Mouse (Mus musculus) MEL-GATA-1-ER (cell line): ENCODE results near the gene Palld.

Experiments used
- DNase-seq: peaks from one replicate; pipeline ENCODE4 v3.0.0-alpha.2; 2012; ENCODE audit warnings: low read depth; ENCODE audit errors: extremely low read depth

Gene Palld

DNA sequence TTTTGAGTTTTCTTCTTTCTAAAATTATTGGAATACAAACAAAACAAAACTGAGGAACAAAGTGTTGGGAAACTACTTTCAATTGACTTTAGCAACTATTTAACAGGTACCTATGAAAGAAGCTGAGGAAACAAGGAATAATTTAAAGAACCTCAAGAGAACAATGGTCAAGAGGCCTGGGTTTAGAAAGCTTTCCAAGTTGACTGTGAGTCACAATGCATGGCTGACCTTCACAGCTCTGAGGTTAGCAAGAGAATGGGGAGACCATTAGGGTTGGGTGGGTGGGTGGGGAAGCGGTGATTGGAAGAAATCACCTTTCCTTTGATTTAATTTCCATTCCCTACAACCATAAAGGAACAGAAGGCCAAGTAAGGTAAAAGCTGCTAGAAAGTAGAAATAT, 35.6 kb downstream of the Palld start:
- no peak for DNase-seq

DNA sequence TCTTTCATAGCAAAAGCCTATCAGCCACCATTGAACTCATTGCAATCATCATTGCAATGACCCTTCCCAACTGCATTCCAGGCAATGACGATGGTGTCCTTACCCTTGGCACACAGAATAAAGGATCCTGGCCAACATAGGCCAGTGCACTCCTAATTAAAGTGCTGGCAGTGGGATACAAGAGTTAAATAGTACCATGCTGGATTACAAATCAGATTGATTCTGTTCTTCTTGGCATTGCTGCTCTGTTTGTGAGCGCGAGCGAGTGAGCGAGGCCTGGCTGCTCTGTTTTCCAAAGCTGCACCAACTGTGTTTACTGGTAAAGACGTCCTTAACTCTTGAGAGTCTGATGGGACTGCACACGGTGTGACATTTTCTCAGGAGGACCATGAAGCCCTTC, 37.1 kb downstream of the Palld start:
- DNase-seq, result no peak

DNA sequence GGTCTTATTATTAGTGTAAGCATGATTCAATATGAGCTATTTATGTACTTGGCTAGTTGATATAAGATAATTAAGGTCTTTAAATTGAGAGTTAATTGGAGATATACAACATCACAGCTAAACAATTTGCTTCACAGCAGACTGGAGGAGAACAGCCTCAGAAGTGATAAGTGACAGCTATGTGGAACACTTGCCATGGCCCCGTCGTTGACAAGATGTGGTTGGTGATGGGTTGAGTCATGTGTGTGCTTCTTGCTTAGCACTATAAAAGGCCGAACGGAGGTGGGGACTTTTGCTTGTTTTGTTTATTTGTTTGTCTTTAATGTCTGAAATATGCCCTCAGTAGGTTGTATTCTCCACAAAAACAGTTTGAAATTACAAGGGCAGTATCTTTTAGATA, 51.2 kb downstream of the Palld start:
- DNase-seq, result no peak

DNA sequence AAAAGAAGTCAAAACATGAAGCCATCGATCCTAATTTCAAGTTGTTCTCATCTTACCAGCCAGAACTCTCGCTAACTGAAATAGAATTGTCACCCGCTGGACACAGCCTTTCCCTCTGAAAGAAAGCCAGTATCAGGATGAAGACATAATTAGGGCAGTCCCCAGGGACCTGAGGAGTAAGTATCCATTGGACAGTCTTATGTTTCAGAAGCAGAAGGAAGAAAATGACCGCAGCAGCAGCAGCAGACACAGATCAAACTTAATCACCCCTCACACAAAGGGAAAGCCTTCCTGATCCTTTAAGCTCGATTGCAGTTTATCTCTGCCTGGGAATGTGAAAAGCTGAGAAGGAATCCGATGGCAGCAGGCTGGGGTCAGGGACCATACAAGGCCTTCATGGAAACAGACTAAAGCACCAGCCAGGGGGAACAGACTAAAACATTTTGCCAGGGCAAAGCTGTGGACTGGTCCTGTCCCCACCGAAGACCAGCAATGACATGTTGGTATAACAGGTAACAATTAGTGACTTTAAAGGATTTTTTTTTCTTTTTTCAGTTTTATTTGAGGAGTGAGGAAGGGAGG, 53.8 kb downstream of the Palld start:
- DNase-seq, result no peak

DNA sequence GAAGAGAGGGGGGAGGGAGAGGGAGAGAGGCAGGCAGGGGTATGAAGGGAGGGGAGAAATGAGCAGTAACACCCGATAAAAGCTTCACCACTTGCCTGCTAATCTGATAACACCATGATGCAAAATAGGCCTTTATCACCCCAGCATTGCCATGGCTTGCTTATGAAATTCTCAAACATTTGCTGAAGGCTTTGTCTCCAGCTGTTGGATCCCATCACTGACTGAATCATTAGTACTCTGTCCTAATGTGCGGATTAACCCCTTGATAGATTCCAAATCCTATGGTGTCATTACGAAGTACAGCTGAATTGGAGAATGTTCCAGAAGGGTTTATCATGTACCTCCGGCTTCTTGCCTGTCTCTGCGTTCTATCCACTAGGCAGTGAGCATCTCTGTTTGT, 55.0 kb downstream of the Palld start:
- DNase-seq, result no peak

DNA sequence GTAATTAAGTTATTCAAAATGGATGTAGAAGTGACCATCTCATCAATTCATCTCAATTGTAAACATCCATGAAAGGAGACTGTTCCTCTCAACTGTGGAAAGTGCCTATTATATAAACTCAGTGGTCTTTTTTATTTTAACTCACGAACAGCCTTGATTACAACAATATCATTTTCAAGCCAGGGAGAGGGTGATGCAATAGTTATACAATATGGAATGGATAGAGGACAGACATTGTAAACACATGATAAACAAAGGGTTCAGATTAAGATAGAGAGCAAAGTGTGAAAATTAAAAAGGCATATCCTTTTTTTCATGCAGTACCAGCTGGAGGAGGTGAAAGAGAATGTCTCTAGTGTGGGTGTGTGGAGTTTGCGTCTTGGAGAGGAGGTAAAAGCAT, 57.5 kb downstream of the Palld start:
- DNase-seq, result no peak

DNA sequence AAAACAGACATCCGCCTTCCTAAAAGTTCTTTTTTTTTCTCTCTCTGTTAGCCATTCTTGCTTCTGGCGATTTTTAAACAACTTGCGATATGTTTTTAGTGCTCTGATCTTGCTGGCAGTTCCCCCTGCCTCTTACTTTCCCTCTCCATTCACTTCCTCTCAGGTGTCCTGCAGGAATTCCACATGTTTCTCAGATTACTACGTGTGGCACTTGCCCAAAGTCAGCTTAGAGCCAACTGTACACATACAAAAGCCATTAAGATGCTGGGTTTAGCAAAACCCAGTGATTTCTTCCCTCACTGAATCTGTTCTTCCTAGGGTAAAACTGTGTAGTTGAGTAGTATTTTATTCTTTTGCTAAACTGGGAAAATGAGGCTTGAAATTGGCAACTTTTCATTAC, 57.9 kb downstream of the Palld start:
- no peak for DNase-seq

DNA sequence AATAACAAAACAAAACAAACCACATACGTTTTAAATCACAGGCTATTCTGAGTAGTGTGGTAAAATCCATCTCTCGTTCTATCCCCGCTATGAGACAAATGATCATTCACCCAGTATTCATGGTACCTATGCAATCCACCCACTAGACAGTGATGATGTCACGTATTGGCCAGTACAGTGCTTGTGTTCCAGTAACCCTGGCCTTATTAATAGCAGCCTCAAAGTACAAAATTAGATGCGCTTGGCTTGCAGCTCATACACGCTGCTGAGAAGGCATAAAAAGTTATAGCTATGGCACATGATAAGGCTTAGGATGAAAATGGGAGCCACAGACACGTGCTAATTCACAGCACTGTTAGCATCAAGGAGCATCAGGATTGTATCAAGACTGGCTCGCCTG, 58.7 kb downstream of the Palld start:
- no peak for DNase-seq

DNA sequence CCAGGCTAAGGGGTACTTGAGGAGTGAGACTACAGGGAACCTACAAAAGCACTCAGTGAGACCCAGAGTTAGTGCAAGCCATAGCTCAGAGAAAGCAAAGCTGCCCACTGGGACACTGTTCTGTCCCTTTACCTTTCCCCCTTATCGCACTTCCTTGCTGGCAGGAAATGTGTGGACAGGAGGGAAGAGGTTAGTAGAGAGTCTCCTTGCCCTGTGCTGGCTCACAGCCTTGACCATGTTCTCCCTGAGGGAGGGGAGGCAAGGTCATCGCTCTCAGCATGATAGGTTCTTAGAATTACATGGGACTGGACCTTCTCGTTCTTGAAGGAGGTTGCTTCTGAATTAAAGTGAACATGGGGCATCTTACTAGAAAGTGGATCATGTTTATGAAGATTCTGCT, 69.3 kb downstream of the Palld start:
- DNase-seq, result no peak

DNA sequence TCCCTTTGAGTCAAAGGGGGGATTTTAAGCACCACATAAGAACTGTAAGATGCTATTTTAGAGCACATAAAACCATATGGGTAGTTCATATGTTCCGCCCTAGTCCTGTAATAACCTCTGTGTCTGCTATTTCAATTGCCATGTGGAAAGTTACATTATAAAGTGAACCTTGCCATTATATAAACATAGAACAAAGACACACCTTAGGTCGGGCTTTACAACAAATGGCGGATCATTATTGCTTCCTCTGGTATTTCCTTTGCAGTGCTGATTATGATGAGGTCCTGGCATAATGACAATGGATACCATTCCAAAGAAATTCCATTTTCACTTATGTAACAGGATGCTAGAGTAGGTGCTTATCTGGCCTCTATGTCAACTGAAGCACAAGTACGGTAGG, 70.5 kb downstream of the Palld start:
- no peak for DNase-seq

DNA sequence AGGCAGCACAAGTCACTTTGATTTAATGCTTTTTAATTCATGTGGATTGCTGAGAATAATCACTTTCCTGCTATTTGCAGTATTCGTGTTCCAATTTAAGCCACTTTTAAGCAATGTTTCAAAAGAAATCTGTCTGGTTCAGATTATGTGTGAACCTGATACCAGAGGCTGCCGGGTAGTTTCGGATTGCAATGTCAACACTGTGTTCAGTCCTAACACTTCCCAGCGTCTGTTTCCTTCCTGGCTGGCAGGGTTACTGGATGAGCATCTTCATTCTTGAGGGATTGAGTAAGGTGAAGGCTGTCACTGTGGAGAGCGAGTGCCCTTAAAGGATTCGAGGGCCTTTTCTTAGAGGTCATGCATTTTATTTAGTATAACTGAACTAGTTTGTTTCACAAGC, 71.7 kb downstream of the Palld start:
- DNase-seq, result no peak

DNA sequence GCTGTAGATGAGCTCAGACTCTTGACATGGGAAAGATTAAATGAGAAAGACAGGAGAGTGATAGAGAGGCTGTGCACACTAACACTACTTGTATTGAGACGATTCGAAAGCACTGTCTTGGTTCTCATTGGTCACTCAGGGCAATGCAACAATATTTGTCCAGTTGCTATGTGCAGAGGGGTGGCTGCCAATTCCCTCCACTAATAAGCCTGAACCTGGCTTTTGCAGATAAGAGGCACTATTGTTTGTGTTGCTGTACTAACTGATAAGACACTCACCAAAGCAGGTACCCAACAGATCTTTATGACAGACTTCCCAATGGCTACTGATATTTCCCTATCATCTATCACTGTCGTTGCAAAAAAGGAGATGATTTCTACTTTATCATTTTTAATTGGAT, 77.9 kb downstream of the Palld start:
- no peak for DNase-seq

DNA sequence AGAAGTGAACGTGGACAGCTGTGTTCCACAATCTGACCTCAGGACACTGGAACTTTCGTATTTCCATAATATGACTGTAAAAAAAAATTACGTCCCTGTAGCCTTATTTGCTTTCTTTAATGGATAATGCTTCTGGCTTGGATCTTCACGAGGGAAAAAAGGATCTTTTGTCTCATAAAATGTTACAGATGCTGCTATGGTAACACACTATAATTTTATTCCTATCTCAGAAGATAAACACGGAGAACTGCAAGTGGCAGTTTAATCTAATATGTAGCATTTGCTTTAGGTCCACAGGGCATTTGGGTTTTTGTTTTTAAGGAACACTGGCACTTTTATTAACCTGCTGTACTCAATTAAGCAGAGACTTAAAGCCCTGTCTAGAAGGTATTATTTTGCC, 79.3 kb downstream of the Palld start:
- DNase-seq, result no peak

DNA sequence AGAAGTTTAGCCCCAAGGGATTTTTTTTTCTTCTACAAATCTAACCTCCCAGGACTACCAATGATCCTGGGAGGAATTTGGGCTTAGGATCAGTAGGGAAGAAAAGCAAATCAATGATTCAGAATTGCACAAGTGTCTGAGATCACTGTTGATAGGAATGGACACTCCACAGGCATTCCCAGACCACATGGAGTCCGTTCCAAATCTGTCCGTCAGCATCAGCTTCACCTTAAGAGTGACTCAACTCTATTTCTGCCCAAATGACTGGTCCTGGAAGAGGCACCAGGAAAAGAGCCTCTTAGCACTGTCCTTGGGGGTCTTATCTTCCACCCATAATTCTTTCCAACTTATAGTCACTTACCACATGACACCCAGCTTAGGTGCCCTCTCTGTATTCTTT, 98.7 kb downstream of the Palld start:
- no peak for DNase-seq

DNA sequence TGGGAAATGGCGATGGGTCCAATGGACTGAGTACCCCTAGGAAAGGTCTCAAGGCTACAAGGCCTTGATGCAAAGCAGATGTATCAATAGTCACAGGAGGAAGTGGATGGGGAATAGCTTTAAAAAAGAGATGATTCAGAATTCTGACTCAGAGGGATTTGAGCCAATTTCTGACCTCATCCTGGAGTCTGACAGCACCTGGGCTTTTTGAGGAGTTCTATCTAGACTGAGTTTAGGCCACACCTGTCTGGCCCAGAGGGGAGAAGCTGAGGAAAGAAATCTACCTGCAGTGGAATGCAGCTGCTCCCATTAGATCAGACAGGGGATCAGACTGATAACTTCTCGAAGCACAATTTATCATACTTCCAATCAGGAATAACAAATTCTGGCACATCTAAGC, 99.7 kb downstream of the Palld start:
- DNase-seq, result no peak

DNA sequence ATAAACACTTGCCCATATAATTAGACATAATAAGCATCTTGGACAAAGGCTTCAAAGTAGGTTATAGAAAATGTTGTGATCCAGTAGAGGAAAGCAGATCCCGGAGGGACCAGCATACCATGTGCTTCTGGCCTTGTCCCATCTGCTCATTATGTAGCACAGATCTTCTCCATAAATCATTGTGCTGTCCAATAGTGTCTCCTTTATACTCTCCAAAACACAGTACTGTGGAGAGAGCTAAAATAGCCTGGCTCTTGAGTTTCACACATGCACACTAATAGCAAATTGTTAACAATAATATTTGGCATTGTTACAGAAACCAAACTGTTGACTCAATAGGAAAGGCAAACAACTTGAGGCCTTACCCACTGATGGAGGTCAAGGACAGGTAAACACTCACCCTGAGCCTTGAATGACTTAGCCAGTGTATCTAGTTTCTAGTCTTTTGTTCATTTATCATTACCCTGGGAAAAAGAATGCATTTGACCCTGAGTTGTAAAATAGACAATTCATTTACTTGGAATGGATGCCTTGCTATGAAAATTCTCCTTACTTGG, 105.0 kb downstream of the Palld start:
- DNase-seq, result no peak

DNA sequence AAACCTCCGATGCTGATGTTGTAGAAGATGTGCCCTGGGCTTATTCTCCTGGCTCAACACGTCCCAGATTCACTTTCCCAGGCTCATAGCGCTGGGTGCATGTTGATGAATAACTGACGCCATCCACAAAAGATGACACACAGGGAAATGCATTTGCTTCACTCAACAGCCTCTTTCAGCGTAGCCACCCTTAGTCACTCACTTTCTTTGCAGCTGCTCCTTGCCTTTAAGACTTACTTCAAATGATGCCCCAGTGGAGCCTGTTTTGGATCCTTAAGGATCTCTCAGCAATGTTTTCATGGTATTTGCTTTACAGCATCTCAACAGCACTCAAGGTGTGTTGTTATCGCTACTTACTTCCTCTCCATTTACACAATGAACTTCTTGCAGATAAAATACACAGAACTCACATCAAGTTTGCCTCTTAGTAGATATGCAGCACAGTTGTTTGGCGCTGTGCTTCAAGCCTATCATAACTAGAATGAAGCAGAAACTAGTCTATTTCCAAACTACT, 105.9 kb downstream of the Palld start:
- no peak for DNase-seq

DNA sequence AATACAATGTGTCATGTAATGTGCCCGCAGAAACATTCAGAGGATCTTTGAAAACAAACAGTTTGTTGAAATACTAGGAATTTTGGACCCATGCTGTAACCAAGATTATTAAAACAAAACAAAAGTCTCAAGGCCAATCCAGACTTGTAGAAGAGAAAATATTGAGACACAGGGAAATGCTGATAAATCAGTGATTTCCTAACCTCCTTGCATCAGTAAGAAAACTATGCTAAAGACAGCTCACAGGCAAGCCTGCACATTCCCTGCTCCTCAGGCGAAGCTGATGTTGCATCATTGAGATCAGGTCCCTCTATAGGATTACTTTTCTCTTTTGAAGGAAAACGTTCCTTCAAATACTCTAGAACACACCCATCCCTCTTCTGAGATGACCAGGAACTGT, 112.5 kb downstream of the Palld start:
- DNase-seq, result no peak

DNA sequence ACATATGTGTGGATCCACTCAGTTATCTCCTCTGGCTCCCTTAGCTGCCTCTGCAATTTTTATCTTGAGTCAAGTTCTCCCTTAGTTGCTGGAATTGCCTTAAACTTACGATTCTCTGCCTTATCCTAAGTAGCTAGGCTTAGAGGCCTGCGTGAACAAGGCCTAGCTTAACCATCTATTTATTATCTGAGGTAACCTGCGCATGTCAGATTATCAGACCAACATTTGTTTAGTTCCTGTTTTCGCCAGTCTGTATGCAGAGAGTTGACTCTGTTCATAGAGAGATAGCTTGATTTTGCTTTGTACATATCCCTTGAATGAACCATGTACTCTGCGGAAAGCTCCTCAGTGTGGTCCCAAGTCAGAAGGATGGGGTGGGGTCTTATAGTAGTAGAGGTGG, 113.2 kb downstream of the Palld start:
- DNase-seq, result peak; percentile 55

DNA sequence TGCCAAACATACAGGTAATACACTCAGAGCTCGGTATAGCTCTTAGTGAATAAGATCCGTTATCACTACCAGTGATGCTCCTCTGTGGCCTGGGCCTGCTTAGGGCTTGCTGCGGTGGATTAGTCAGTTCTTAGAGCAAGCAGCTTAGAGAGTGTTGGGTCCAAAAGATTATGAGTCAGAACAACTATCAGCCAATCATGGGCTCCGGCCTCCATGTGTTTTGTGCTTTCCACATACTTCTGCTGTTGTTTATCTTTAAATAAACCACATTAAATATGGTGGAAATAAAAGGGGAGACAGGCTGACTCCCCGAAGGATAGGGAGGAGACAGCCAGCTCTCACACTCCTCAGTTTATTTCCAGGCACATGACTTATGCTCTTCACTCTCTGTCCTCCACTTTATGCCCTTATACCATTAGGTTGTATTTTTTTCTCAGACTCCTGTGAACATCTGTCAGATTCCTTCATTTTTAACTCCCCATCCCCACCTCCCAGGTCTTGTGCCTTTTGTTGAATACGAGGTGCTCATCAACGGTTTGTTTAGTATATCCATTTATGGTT, 119.5 kb downstream of the Palld start:
- DNase-seq, result no peak

DNA sequence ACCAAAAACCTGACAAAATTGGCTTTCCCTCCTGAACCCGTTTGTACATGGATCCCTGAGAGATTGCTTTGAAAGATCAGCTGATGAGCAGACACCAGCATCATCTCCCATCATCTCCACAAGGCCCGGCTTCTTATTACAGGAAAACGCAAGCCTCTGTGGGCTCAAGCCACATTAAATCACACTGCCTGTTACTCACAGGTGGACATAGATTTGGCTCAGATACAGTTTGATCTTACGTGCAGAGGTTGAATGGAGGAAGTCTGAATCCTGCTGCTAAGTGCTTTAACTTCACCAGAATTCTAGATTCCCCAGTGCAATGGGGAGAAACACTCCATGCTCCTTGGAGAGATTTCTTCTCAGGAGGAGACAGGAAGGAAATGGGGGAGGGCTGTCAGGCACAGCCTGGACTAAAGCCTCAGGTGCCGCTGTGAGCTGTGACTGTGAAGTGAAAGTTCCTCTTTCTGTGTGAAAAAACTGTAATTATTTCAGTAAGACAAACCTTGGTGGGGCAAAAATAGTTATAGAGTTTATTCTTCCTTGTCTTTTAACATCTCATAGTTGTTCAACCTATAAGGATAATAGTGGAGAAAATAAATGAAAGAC, 121.7 kb downstream of the Palld start:
- no peak for DNase-seq

DNA sequence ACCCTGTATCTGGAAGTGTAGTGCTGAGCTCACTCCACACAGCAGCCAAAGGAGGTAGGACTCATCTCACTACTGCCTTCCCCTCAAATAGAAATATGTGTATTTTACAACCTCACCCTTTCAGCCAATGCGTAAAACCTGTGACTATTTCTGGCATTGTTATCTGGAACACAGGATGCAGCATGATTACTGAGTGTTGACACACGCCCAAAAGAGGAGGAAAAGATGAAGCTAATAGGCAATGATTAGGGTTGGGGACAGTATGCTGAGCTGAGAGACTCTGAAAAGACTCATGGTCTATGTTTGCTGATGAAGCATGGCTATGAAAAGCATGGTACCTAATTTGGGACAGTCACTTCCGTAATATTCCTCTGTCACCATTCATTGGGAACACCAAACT, 124.3 kb downstream of the Palld start:
- peak; percentile 14 for DNase-seq

DNA sequence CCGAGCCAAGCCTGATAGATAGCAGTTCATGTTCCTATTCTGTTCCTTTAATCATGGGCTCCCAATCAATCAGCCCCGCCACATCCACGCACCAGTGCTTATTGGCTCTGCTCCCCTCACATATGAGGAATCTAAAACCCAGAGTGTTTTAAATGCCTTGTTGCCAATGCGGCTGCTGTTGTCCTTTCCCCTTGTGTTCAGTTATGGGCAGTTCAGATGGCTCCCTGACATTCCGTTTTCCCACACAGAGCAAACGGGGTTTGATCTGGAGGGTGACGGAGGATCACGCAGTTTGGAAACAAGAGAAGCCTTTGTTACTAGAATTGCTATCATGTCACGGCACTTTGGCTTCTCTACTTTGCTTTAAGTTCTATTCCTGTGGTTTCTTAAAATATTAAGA, 125.9 kb downstream of the Palld start:
- no peak for DNase-seq
